Mouse (Mus musculus): ENCODE measurements around the gene Gpr68. TPM values are rescaled to one million over a fixed set of nuclear protein-coding genes. Genes with fewer than 3 reads are reported as not detected.

Gpr68 gene
- polyA plus RNA-seq, 1 experiment, result 11.0 TPM

DNA sequence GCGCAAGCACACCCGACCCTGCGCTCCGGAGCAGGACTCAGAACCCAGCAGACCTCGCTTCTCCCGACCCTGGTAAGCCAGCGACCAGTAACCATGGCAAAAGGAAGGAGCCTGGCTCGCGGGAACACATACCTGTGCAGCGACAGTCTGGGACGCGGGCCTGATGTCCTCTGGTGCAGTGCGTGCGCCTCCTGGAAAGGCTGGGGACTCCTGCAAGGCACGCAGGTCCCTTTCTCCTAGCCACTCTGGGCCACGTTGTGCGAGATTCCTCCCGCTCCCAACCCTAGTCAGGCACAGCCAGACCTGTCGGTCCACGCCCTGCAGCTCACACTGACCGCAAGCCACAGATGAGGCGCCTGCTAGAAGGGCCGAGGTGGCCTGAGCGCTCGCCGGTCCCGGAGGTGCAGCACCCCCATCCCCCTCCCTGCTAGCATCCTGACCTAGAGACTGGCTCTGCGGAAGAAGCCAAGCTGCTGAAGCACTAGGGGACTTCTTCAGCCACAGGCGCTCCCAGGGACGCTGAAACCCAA is 8.8 kb downstream of the Gpr68 start:
- H3K27ac ChIP-seq (ENCODE audit: insufficient read depth, low read length), result peak overlapping the region; percentile 24; the same call in 1 of the 2 replicates
- no peaks in the 10 kb centered on the region for H3K4me1 ChIP-seq (ENCODE audit: control insufficient read depth, insufficient read depth, low read length)
- no peak for TF ChIP-seq CTCF (IDR thresholded peaks at IDR 0.05; ENCODE audit: extremely low read depth, insufficient read depth, low read length)
- TF ChIP-seq POLR2A (IDR thresholded peaks at IDR 0.05; ENCODE audit: extremely low read depth, insufficient read depth, low read length), result peak; percentile 5; the same call in 1 of the 2 replicates
- H3K4me3 ChIP-seq (ENCODE audit: insufficient read depth, low read length), result peak overlapping the region; percentile 70

DNA sequence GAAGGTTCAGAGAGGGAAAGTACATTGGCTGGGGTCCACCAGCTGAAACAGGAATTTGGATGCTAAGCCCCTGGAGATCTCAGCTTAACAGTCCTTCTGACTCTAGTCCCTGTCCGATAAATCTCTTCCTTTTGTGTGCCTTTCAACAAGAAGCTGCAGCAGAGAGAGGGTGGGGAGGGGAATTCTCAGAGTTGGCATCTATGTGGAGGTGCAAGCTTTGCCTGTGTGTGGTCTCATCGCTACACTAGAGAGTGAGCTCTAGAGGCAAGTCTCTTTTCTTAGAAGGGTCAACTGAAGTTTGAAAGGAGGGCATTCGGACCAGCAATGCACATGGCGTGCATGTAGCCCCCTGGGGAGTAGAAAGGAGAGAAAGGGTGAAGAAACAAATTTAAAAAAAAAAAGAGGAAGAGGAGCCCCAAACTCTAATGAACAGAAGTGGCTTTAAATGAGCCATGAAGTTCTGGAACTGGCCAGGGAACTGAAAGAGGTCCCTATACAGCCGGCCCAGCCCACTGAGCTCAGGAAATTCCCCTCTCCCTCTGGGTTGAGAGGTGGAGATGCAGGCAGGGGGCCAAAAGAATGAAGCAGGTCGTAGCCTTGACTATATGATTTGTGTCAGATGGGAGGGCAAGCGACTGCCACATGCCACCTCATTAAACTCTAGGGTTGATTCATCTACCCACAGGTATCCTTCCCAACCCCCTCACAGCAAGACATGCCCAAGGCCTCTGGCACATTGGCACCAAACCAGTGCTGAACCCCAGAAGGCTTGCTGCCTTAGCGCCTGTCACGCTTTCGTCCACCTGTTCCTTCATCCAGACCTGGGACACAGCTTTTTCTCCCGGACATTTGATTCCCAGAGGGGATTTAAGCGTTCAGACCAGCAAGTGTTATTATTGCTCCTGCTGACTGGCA is 10.0 kb downstream of the Gpr68 start:
- no peaks in the 10 kb centered on the region for H3K4me1 ChIP-seq (ENCODE audit: control insufficient read depth, insufficient read depth, low read length)
- H3K27ac ChIP-seq (ENCODE audit: insufficient read depth, low read length), result no peak overlapping the region
- H3K4me3 ChIP-seq (ENCODE audit: insufficient read depth, low read length), result peak overlapping the region; percentile 70
- TF ChIP-seq CTCF (IDR thresholded peaks at IDR 0.05; ENCODE audit: extremely low read depth, insufficient read depth, low read length) (no peak), POLR2A (IDR thresholded peaks at IDR 0.05; ENCODE audit: extremely low read depth, insufficient read depth, low read length) (no peak)

GRCm38 (mm10) chr12:100896661-100897060 is 11.3 kb downstream of the Gpr68 start:
- Histone ChIP-seq H3K27ac (ENCODE audit: insufficient read depth, low read length) (no peak overlapping the region), H3K4me1 (ENCODE audit: control insufficient read depth, insufficient read depth, low read length) (no peaks in the 10 kb centered on the region), H3K4me3 (ENCODE audit: insufficient read depth, low read length) (no peak overlapping the region)
- no peak for TF ChIP-seq CTCF (IDR thresholded peaks at IDR 0.05; ENCODE audit: extremely low read depth, insufficient read depth, low read length)
- TF ChIP-seq POLR2A (IDR thresholded peaks at IDR 0.05; ENCODE audit: extremely low read depth, insufficient read depth, low read length), result no peak

DNA sequence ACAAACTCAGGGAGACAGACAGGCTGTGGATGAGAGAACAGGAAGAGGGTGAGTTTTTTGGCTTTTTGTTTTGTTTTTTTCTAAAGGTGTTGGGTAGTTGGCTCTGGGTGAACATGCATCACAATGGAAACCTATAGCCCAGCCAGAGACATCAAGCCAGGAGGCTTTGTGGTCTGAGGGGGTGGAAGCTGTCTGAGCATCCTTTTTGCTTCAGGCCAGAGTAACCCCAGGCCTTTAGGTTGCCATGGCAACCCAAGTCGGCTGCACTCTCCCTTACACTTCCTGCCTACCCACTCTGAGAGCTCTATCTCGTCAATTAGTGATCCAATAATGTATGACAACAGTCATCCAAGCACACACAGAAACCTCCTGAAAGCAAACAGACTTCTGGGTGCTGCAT is 12.5 kb downstream of the Gpr68 start:
- Histone ChIP-seq H3K4me1 (ENCODE audit: control insufficient read depth, insufficient read depth, low read length) (no peaks in the 10 kb centered on the region), H3K27ac (ENCODE audit: insufficient read depth, low read length) (no peak overlapping the region), H3K4me3 (ENCODE audit: insufficient read depth, low read length) (no peak overlapping the region)
- TF ChIP-seq POLR2A (IDR thresholded peaks at IDR 0.05; ENCODE audit: extremely low read depth, insufficient read depth, low read length) (no peak), CTCF (IDR thresholded peaks at IDR 0.05; ENCODE audit: extremely low read depth, insufficient read depth, low read length) (no peak)

- no peaks in the 10 kb centered on the region for H3K4me1 ChIP-seq (ENCODE audit: control insufficient read depth, insufficient read depth, low read length)
- H3K4me3 ChIP-seq (ENCODE audit: insufficient read depth, low read length), result no peak overlapping the region
- no peak overlapping the region for H3K27ac ChIP-seq (ENCODE audit: insufficient read depth, low read length)
- TF ChIP-seq POLR2A (IDR thresholded peaks at IDR 0.05; ENCODE audit: extremely low read depth, insufficient read depth, low read length) (no peak), CTCF (IDR thresholded peaks at IDR 0.05; ENCODE audit: extremely low read depth, insufficient read depth, low read length) (no peak)
Observed at GRCm38 (mm10) chr12:100890548-100890947, 17.4 kb downstream of the Gpr68 start.

- no peak overlapping the region for H3K27ac ChIP-seq (ENCODE audit: insufficient read depth, low read length)
- H3K4me3 ChIP-seq (ENCODE audit: insufficient read depth, low read length), result peak overlapping the region; percentile 8; the same call in 1 of the 2 replicates
- no peak for TF ChIP-seq CTCF (IDR thresholded peaks at IDR 0.05; ENCODE audit: extremely low read depth, insufficient read depth, low read length)
- TF ChIP-seq POLR2A (IDR thresholded peaks at IDR 0.05; ENCODE audit: extremely low read depth, insufficient read depth, low read length), result 0 out of 2 replicates have a peak, but pooled peaks have one; percentile 18
- no peaks in the 10 kb centered on the region for H3K4me1 ChIP-seq (ENCODE audit: control insufficient read depth, insufficient read depth, low read length)
Observed at GRCm38 (mm10) chr12:100887801-100888258, 20.2 kb downstream of the Gpr68 start.

GRCm38 (mm10) chr12:100886877-100887276 is 21.1 kb downstream of the Gpr68 start:
- Histone ChIP-seq H3K4me1 (ENCODE audit: control insufficient read depth, insufficient read depth, low read length) (no peaks in the 10 kb centered on the region), H3K4me3 (ENCODE audit: insufficient read depth, low read length) (0 out of 2 replicates have a peak overlapping the region, but pooled peaks have one; percentile 1), H3K27ac (ENCODE audit: insufficient read depth, low read length) (no peak overlapping the region)
- TF ChIP-seq CTCF (IDR thresholded peaks at IDR 0.05; ENCODE audit: extremely low read depth, insufficient read depth, low read length) (no peak), POLR2A (IDR thresholded peaks at IDR 0.05; ENCODE audit: extremely low read depth, insufficient read depth, low read length) (no peak)

- Histone ChIP-seq H3K4me1 (ENCODE audit: control insufficient read depth, insufficient read depth, low read length) (no peaks in the 10 kb centered on the region), H3K27ac (ENCODE audit: insufficient read depth, low read length) (no peak overlapping the region), H3K4me3 (ENCODE audit: insufficient read depth, low read length) (no peak overlapping the region)
- TF ChIP-seq POLR2A (IDR thresholded peaks at IDR 0.05; ENCODE audit: extremely low read depth, insufficient read depth, low read length) (no peak), CTCF (IDR thresholded peaks at IDR 0.05; ENCODE audit: extremely low read depth, insufficient read depth, low read length) (no peak)
Observed at GRCm38 (mm10) chr12:100885585-100885984, 22.4 kb downstream of the Gpr68 start.

GRCm38 (mm10) chr12:100883168-100883567 is 24.8 kb downstream of the Gpr68 start:
- no peak for TF ChIP-seq CTCF (IDR thresholded peaks at IDR 0.05; ENCODE audit: extremely low read depth, insufficient read depth, low read length)
- TF ChIP-seq POLR2A (IDR thresholded peaks at IDR 0.05; ENCODE audit: extremely low read depth, insufficient read depth, low read length), result no peak
- no peak overlapping the region for H3K27ac ChIP-seq (ENCODE audit: insufficient read depth, low read length)
- no peak overlapping the region for H3K4me3 ChIP-seq (ENCODE audit: insufficient read depth, low read length)
- no peaks in the 10 kb centered on the region for H3K4me1 ChIP-seq (ENCODE audit: control insufficient read depth, insufficient read depth, low read length)

Measured in cortical plate, adult 2 months (tissue).